Mouse (Mus musculus) hindbrain, embryonic 14.5 days (tissue): Measurements from ENCODE around the gene Wwox. TPM values are rescaled to one million over a fixed set of nuclear protein-coding genes. Genes with fewer than 3 reads are reported as not detected.
A peak's percentile ranks its signal among the peaks of the same experiment; 100 is the strongest.

Source experiments
- ATAC-seq: fragments of 200-750 bp; cut with Nextera tagmentation; 2 replicates; pipeline ENCODE4 v1.8.0; 2017; ENCODE audit warnings: moderate number of reproducible peaks, mild to moderate bottlenecking, moderate TSS enrichment, moderate library complexity; ENCODE audit not compliant: low FRiP score
- DNase-seq: peaks from one replicate; pipeline ENCODE4 v3.0.0-alpha.2; 2015; ENCODE audit warnings: low spot score
- H3K27ac ChIP-seq: fragments of 300-500 bp; sonication (generic); 2 replicates; pipeline ENCODE4 v1.5.1; 2014; ENCODE audit warnings: mild to moderate bottlenecking, moderate library complexity
- H3K27me3 ChIP-seq: fragments of 300-500 bp; sonication (generic); 2 replicates; pipeline ENCODE4 v1.6.1; 2014; ENCODE audit warnings: mild to moderate bottlenecking, low read length, mixed read lengths; ENCODE audit not compliant: control insufficient read depth, insufficient read depth
- H3K36me3 ChIP-seq: fragments of 300-500 bp; sonication (generic); replicated peaks from 2 replicates; pipeline ENCODE4 v1.6.1; 2014; ENCODE audit not compliant: control insufficient read depth, insufficient read depth
- H3K4me1 ChIP-seq: fragments of 300-500 bp; sonication (generic); replicated peaks from 2 replicates; pipeline ENCODE4 v1.6.1; 2014; ENCODE audit warnings: antibody characterized with exemption, low read length, mixed read lengths; ENCODE audit not compliant: control insufficient read depth, insufficient read depth
- H3K4me2 ChIP-seq: fragments of 300-500 bp; sonication (generic); replicated peaks from 2 replicates; pipeline ENCODE4 v1.6.1; 2014; ENCODE audit warnings: mild to moderate bottlenecking, moderate library complexity
- H3K4me3 ChIP-seq: fragments of 300-500 bp; sonication (generic); replicated peaks from 2 replicates; pipeline ENCODE4 v1.5.1; 2014; ENCODE audit warnings: mild to moderate bottlenecking, low read length
- H3K9ac ChIP-seq: fragments of 300-500 bp; sonication (generic); 2 replicates; pipeline ENCODE4 v1.6.1; 2014
- H3K9me3 ChIP-seq: fragments of 300-500 bp; sonication (generic); 2 replicates; pipeline ENCODE4 v1.6.1; 2016; ENCODE audit warnings: low read length; ENCODE audit not compliant: control insufficient read depth
- WGBS: fragments of 180-500 bp; shearing (Covaris S2); extraction: QIAGEN DNeasy Blood & Tissue Kit; methylation state at CpG from one replicate; pipeline ENCODE4 v1.1.7; 2014; 5-methylcytosine and 5-hydroxymethylcytosine counted together
- polyA plus RNA-seq: library from polyadenylated mRNA; unstranded; fragments of >200 nt; fragmentation: Nextera tagmentation; extraction: Ambion mirVana; gene quantifications from 2 replicates; pipeline ENCODE4 v1.2.1, GENCODE M21; 2014

Gene Wwox
- 12.5 and 12.7 TPM in 2 replicates for polyA plus RNA-seq

GRCm38 (mm10) chr8:114439334-114440204, at the start of gene Wwox:
Gene Wwox, plus strand, starts transcription at chr8:114439655.
- H3K27me3 ChIP-seq, result no peaks in the 10 kb centered on the region
- WGBS, result under 1% methylated on average over 54 of the region's 54 CpGs
- DNase-seq, result peak; percentile 100

DNA sequence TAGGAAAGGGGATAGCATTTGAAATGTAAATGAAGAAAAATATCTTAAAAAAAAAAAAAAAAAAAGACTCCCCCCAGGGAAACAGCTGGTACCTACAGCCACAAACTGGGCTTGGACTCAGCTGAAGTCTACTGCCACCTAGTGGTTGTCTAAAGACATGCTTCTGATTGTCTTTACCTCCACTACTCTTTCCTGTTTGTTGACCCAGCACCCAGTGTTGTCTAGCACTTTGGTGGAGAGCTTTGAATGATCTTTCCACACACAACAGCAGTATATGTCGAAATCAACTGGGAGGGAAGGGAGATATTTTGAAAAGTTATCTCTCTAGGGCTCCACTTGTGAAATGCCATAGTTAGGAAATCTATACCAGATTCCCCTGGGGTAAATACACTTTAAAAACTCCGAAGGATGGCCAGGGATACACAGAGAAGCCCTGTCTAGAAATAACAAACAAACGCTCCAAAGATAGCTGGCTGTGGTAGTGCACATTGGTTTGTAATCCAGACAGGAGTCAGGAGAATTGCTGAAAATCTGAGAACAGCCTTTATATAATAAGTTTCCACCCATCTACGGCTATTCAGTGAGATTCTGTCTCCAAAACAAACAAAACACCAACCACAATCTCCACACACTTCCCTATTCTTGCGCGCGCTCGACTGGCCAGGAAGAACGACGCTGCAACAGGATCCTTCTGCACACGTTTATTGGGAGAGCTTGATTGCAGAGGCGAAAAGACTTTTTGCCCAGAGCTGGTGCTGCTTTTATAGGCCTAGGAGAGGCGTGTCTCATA, 48.8 kb upstream of the Wwox start:
- no peak overlapping the region for H3K4me3 ChIP-seq
- 94% methylated on average over 11 of the region's 13 CpGs for WGBS
- no peak overlapping the region for H3K4me2 ChIP-seq
- H3K27ac ChIP-seq, result no peak overlapping the region
- no peaks in the 10 kb centered on the region for H3K9me3 ChIP-seq
- ATAC-seq, result no peak
- H3K36me3 ChIP-seq, result no peaks in the 10 kb centered on the region
- no peaks in the 10 kb centered on the region for H3K4me1 ChIP-seq
- DNase-seq, result no peak
- no peaks in the 10 kb centered on the region for H3K27me3 ChIP-seq
- H3K9ac ChIP-seq, result no peak overlapping the region

More at GRCm38 (mm10) chr8:114439334-114440204, at the start of gene Wwox:
- peaks cover 11% of the 10 kb centered on the region for H3K4me1 ChIP-seq
- ATAC-seq, result peak; percentile 98
- H3K27ac ChIP-seq, result peak within 1 kb of the TSS; percentile 66
- H3K9me3 ChIP-seq, result no peaks in the 10 kb centered on the region
- peak within 1 kb of the TSS; percentile 60 for H3K9ac ChIP-seq
- peak within 1 kb of the TSS; percentile 88 for H3K4me2 ChIP-seq
- no peaks in the 10 kb centered on the region for H3K36me3 ChIP-seq
- H3K4me3 ChIP-seq, result peak within 1 kb of the TSS; percentile 68

GRCm38 (mm10) chr8:114398326-114398725, 41.1 kb upstream of the Wwox start:
- Histone ChIP-seq H3K4me1 (no peaks in the 10 kb centered on the region), H3K4me3 (no peak overlapping the region), H3K36me3 (no peaks in the 10 kb centered on the region), H3K27ac (no peak overlapping the region), H3K4me2 (no peak overlapping the region), H3K9me3 (no peaks in the 10 kb centered on the region), H3K27me3 (no peaks in the 10 kb centered on the region), H3K9ac (no peak overlapping the region)
- WGBS, result 89% methylated on average over 5 of the region's 5 CpGs
- ATAC-seq (no peak), DNase-seq (no peak)

DNA sequence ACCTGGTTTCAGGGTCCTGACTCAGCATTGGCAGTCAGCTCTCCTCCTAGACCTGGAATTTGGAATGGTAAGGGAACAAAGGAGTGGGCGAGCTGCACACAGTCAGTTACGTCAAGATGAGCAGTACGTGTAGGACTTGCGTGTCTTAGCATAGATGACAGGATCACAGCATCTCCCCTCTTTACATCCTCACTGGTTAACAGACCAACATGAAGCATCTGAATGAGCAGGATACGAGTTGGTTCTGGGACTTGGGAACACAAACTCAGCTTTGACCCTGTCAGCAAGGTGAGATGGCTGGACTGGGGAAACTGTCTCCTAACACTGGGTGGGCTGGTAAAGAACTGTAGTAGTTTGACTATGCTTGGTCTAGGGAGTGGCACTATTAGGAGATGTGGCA, 40.2 kb upstream of the Wwox start:
- 95% methylated on average over 5 of the region's 5 CpGs for WGBS

DNA sequence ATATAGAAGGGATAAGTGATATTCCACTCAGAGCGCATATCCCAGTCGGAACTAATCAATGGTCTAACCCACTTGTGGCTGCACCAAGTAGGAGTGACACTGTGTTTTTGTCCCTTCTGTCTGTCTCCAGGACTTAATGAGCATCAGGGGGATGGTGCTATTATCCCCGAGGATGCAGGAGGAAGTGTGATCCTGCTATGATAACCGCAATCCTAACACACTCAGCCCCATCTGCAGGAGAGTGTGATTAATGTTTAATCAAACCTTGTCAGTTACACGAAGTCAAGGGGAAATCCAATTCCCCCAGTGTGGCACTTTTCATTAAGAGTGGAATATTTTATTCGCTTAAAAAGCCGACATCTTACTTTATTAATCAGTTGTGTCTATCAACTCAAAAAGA, 37.8 kb upstream of the Wwox start:
- Histone ChIP-seq H3K27ac (no peak overlapping the region), H3K9ac (no peak overlapping the region), H3K9me3 (no peaks in the 10 kb centered on the region), H3K4me2 (no peak overlapping the region), H3K4me3 (no peak overlapping the region), H3K4me1 (no peaks in the 10 kb centered on the region), H3K36me3 (no peaks in the 10 kb centered on the region), H3K27me3 (no peaks in the 10 kb centered on the region)
- DNase-seq (peak; percentile 26), ATAC-seq (no peak)
- 37% methylated on average over 7 of the region's 7 CpGs for WGBS

More for the DNA sequence above, 40.2 kb upstream of the Wwox start:
- Histone ChIP-seq H3K4me3 (no peak overlapping the region), H3K27ac (no peak overlapping the region), H3K36me3 (no peaks in the 10 kb centered on the region), H3K4me1 (no peaks in the 10 kb centered on the region), H3K27me3 (no peaks in the 10 kb centered on the region), H3K4me2 (no peak overlapping the region), H3K9me3 (no peaks in the 10 kb centered on the region), H3K9ac (no peak overlapping the region)
- DNase-seq (no peak), ATAC-seq (no peak)

- no peak overlapping the region for H3K27ac ChIP-seq
- ATAC-seq (no peak), DNase-seq (no peak)
- H3K4me2 ChIP-seq, result no peak overlapping the region
- H3K4me1 ChIP-seq, result no peaks in the 10 kb centered on the region
- no peak overlapping the region for H3K9ac ChIP-seq
- no peak overlapping the region for H3K4me3 ChIP-seq
- no peaks in the 10 kb centered on the region for H3K27me3 ChIP-seq
- no peaks in the 10 kb centered on the region for H3K9me3 ChIP-seq
- WGBS, result 74% methylated on average over 3 of the region's 3 CpGs
- no peaks in the 10 kb centered on the region for H3K36me3 ChIP-seq
Measured at GRCm38 (mm10) chr8:114411421-114411820, 28.0 kb upstream of the Wwox start.

DNA sequence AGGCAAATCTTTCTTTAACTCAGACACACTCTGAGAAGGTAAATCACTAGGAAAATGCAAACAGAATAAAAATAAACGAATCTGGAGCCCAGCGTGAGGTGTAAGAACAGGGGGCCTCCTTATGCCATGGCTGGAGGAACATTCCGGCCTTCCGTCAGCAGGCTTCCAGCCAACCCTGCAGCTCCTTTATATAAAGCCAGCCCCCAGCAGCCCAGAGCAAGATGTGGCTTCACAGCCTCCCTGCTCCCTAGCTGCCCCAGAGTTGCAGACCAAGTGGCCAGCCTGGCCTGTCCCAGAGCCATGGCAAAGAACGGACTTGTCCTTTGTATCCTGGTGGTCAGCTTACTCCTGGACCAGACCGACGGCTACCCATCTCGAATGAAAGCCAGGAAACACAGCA, 21.7 kb upstream of the Wwox start, which contains the start of gene Clec3a:
Gene Clec3a, plus strand, starts transcription at position 301 of the 400 bp plus-strand sequence.
- Histone ChIP-seq H3K4me3 (no peak within 1 kb of the TSS), H3K27ac (no peak within 1 kb of the TSS), H3K4me2 (no peak within 1 kb of the TSS), H3K36me3 (no peaks in the 10 kb centered on the region), H3K4me1 (no peaks in the 10 kb centered on the region), H3K9me3 (no peaks in the 10 kb centered on the region), H3K27me3 (no peaks in the 10 kb centered on the region), H3K9ac (no peak within 1 kb of the TSS)
- no peak for DNase-seq
- ATAC-seq, result no peak
- 86% methylated on average over 8 of the region's 8 CpGs for WGBS

DNA sequence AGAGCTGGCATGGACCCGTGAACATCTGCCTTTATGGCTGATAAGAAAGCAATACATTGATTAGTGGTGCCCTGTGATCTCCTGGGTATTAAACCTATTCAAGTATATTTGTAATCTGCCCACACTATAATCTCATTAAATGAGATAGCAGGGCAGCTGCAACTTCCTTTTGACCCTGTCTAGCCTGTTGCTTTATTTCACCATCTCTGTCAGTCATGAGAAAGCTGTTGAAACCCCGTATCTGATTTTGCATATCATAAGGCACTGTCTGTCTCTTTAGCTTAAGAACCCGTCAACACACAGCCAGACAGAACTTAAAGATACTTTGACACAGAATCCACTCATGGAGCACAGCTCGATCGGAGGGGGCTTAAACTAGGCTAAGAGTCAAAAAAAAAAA, 21.0 kb upstream of the Wwox start:
- DNase-seq, result no peak
- no peaks in the 10 kb centered on the region for H3K4me1 ChIP-seq
- no peak overlapping the region for H3K4me2 ChIP-seq
- no peaks in the 10 kb centered on the region for H3K36me3 ChIP-seq
- no peak overlapping the region for H3K4me3 ChIP-seq
- H3K9me3 ChIP-seq, result no peaks in the 10 kb centered on the region
- ATAC-seq, result no peak
- no peak overlapping the region for H3K27ac ChIP-seq
- 81% methylated on average over 5 of the region's 5 CpGs for WGBS
- H3K27me3 ChIP-seq, result no peaks in the 10 kb centered on the region
- H3K9ac ChIP-seq, result no peak overlapping the region

DNA sequence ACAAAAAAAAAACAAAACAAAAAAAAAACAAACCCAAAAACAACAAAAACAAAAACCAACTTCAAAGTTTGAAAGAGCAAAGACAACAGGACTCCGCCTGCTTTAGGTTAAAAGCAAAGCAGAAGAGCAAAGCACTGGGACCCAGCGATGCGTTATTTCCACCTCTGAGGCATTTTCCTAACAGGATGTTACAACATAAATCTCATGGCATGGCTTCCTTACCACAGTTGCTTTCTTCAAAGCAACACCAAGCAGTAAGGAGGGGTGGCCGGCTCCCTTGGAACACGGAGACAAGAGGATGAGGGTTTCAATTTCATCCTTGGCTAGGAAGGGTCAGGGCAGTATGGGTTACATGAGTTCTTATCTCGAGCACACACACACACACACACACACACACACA, 20.6 kb upstream of the Wwox start:
- 84% methylated on average over 6 of the region's 6 CpGs for WGBS
- no peak overlapping the region for H3K9ac ChIP-seq
- H3K4me3 ChIP-seq, result no peak overlapping the region
- H3K27me3 ChIP-seq, result no peaks in the 10 kb centered on the region
- no peak overlapping the region for H3K27ac ChIP-seq
- no peak overlapping the region for H3K4me2 ChIP-seq
- no peaks in the 10 kb centered on the region for H3K9me3 ChIP-seq
- H3K4me1 ChIP-seq, result no peaks in the 10 kb centered on the region
- no peak for ATAC-seq
- DNase-seq, result no peak
- no peaks in the 10 kb centered on the region for H3K36me3 ChIP-seq
